Mouse (Mus musculus) hindbrain, embryonic 10.5 days (tissue): ENCODE measurements around the gene Foxp1. TPM values are rescaled to one million over a fixed set of nuclear protein-coding genes. Genes with fewer than 3 reads are reported as not detected.

ENCODE experiments used
- DNase-seq: peaks from one replicate; pipeline ENCODE4 v3.0.0-alpha.2; 2017; ENCODE audit warnings: low spot score
- H3K27ac ChIP-seq: fragments of 300-500 bp; sonication (generic); 2 replicates; pipeline ENCODE4 v1.5.1; 2016; ENCODE audit warnings: mild to moderate bottlenecking, moderate library complexity
- H3K27me3 ChIP-seq: fragments of 300-500 bp; sonication (generic); 2 replicates; pipeline ENCODE4 v1.6.1; 2016; ENCODE audit warnings: mild to moderate bottlenecking; ENCODE audit not compliant: poor library complexity, insufficient read depth, severe bottlenecking
- H3K36me3 ChIP-seq: fragments of 300-500 bp; sonication (generic); 2 replicates; pipeline ENCODE4 v1.6.1; 2016; ENCODE audit warnings: mild to moderate bottlenecking, moderate library complexity
- H3K4me1 ChIP-seq: fragments of 300-500 bp; sonication (generic); replicated peaks from 2 replicates; pipeline ENCODE4 v1.6.1; 2016; ENCODE audit warnings: mild to moderate bottlenecking
- H3K4me3 ChIP-seq: fragments of 300-500 bp; sonication (generic); 2 replicates; pipeline ENCODE4 v1.5.1; 2016; ENCODE audit warnings: mild to moderate bottlenecking, moderate library complexity
- H3K9me3 ChIP-seq: fragments of 300-500 bp; sonication (generic); 2 replicates; pipeline ENCODE4 v1.6.1; 2016; ENCODE audit warnings: mild to moderate bottlenecking, moderate library complexity
- WGBS: fragments of 180-500 bp; shearing (Covaris S2); methylation state at CpG from one replicate; pipeline ENCODE4 v1.1.7; 2016; 5-methylcytosine and 5-hydroxymethylcytosine counted together
- polyA plus RNA-seq: library from polyadenylated mRNA; unstranded; fragments of >200 nt; fragmentation: Nextera tagmentation; extraction: Ambion mirVana; gene quantifications from 2 replicates; pipeline ENCODE4 v1.2.1, GENCODE M21; 2016

Gene Foxp1
- polyA plus RNA-seq, 1 experiment from 2014 or later = 64.3 TPM

- 67% methylated on average over 20 of the region's 20 CpGs for WGBS
- Histone ChIP-seq H3K4me3 (no peak overlapping the region), H3K9me3 (no peaks in the 10 kb centered on the region), H3K36me3 (no peaks in the 10 kb centered on the region), H3K4me1 (peaks cover 68% of the 10 kb centered on the region), H3K27me3 (0 out of 2 replicates have a peak, but pooled peaks cover 3% of the 10 kb centered on the region), H3K27ac (peak overlapping the region; percentile 45; the same call in 1 of the 2 replicates)
- DNase-seq = no peak
Observed at GRCm38 (mm10) chr6:99268171-99269061, 254.1 kb downstream of the Foxp1 start.

- Histone ChIP-seq H3K4me1 (peaks cover 78% of the 10 kb centered on the region), H3K4me3 (peak overlapping the region; percentile 16; the same call in 1 of the 2 replicates), H3K27me3 (0 out of 2 replicates have a peak, but pooled peaks cover 3% of the 10 kb centered on the region), H3K27ac (peak overlapping the region; percentile 74), H3K36me3 (no peaks in the 10 kb centered on the region), H3K9me3 (no peaks in the 10 kb centered on the region)
- 11% methylated on average over 13 of the region's 13 CpGs for WGBS
- peak; percentile 28 for DNase-seq
Observed at GRCm38 (mm10) chr6:99265945-99266656, 256.4 kb downstream of the Foxp1 start.

GRCm38 (mm10) chr6:99265173-99265572 lies 257.3 kb downstream of the Foxp1 start:
- peaks cover 84% of the 10 kb centered on the region for H3K4me1 ChIP-seq
- H3K36me3 ChIP-seq = no peaks in the 10 kb centered on the region
- no peak for DNase-seq
- H3K27ac ChIP-seq = no peak overlapping the region
- 0 out of 2 replicates have a peak, but pooled peaks cover 3% of the 10 kb centered on the region for H3K27me3 ChIP-seq
- H3K9me3 ChIP-seq = no peaks in the 10 kb centered on the region
- WGBS = 26% methylated on average over 4 of the region's 4 CpGs
- H3K4me3 ChIP-seq = no peak overlapping the region

GRCm38 (mm10) chr6:99264192-99265093 lies 258.1 kb downstream of the Foxp1 start:
- Histone ChIP-seq H3K36me3 (no peaks in the 10 kb centered on the region), H3K27me3 (0 out of 2 replicates have a peak, but pooled peaks cover 3% of the 10 kb centered on the region), H3K27ac (no peak overlapping the region), H3K4me3 (no peak overlapping the region), H3K9me3 (no peaks in the 10 kb centered on the region), H3K4me1 (peaks cover 81% of the 10 kb centered on the region)
- DNase-seq = no peak
- WGBS = 27% methylated on average over 13 of the region's 13 CpGs

GRCm38 (mm10) chr6:99263886-99264185 lies 258.7 kb downstream of the Foxp1 start:
- Histone ChIP-seq H3K4me3 (no peak overlapping the region), H3K9me3 (no peaks in the 10 kb centered on the region), H3K4me1 (peaks cover 77% of the 10 kb centered on the region), H3K27ac (peak overlapping the region; percentile 1; the same call in 1 of the 2 replicates), H3K27me3 (0 out of 2 replicates have a peak, but pooled peaks cover 3% of the 10 kb centered on the region), H3K36me3 (no peaks in the 10 kb centered on the region)
- DNase-seq = no peak
- 38% methylated on average over 2 of the region's 2 CpGs for whole genome bisulfite sequencing

- DNase-seq = peak; percentile 16
- Histone ChIP-seq H3K27me3 (0 out of 2 replicates have a peak, but pooled peaks cover 3% of the 10 kb centered on the region), H3K9me3 (no peaks in the 10 kb centered on the region), H3K4me1 (peaks cover 77% of the 10 kb centered on the region), H3K36me3 (no peaks in the 10 kb centered on the region), H3K4me3 (no peak overlapping the region), H3K27ac (peak overlapping the region; percentile 1; the same call in 1 of the 2 replicates)
- 11% methylated on average over 11 of the region's 12 CpGs for WGBS
Observed at GRCm38 (mm10) chr6:99263061-99263885, 259.2 kb downstream of the Foxp1 start.

- Histone ChIP-seq H3K27ac (no peak overlapping the region), H3K9me3 (no peaks in the 10 kb centered on the region), H3K4me1 (peaks cover 68% of the 10 kb centered on the region), H3K27me3 (0 out of 2 replicates have a peak, but pooled peaks cover 3% of the 10 kb centered on the region), H3K36me3 (no peaks in the 10 kb centered on the region), H3K4me3 (no peak overlapping the region)
- WGBS = 68% methylated on average over 4 of the region's 4 CpGs
- DNase-seq = no peak
Observed at GRCm38 (mm10) chr6:99261737-99262130, 260.8 kb downstream of the Foxp1 start.

- no peak overlapping the region for H3K27ac ChIP-seq
- 0 out of 2 replicates have a peak, but pooled peaks cover 3% of the 10 kb centered on the region for H3K27me3 ChIP-seq
- no peaks in the 10 kb centered on the region for H3K36me3 ChIP-seq
- H3K4me3 ChIP-seq = no peak overlapping the region
- DNase-seq = no peak
- H3K9me3 ChIP-seq = no peaks in the 10 kb centered on the region
- peaks cover 62% of the 10 kb centered on the region for H3K4me1 ChIP-seq
- WGBS = 43% methylated on average over 11 of the region's 11 CpGs
Observed at GRCm38 (mm10) chr6:99260941-99261736, 261.4 kb downstream of the Foxp1 start.

GRCm38 (mm10) chr6:99258346-99258745 lies 264.2 kb downstream of the Foxp1 start:
- no peak overlapping the region for H3K4me3 ChIP-seq
- peaks cover 34% of the 10 kb centered on the region for H3K4me1 ChIP-seq
- WGBS = 76% methylated on average over 5 of the region's 5 CpGs
- H3K36me3 ChIP-seq = no peaks in the 10 kb centered on the region
- no peaks in the 10 kb centered on the region for H3K27me3 ChIP-seq
- no peaks in the 10 kb centered on the region for H3K9me3 ChIP-seq
- no peak overlapping the region for H3K27ac ChIP-seq
- DNase-seq = no peak

GRCm38 (mm10) chr6:99257676-99258075 lies 264.8 kb downstream of the Foxp1 start:
- Histone ChIP-seq H3K9me3 (no peaks in the 10 kb centered on the region), H3K27me3 (no peaks in the 10 kb centered on the region), H3K36me3 (no peaks in the 10 kb centered on the region), H3K4me1 (peaks cover 27% of the 10 kb centered on the region), H3K27ac (no peak overlapping the region), H3K4me3 (no peak overlapping the region)
- no peak for DNase-seq
- 84% methylated on average over 2 of the region's 2 CpGs for WGBS

- no peaks in the 10 kb centered on the region for H3K27me3 ChIP-seq
- WGBS = 90% methylated on average over 8 of the region's 8 CpGs
- H3K4me3 ChIP-seq = no peak overlapping the region
- no peak overlapping the region for H3K27ac ChIP-seq
- no peaks in the 10 kb centered on the region for H3K36me3 ChIP-seq
- no peak for DNase-seq
- no peaks in the 10 kb centered on the region for H3K9me3 ChIP-seq
- 0 out of 2 replicates have a peak, but pooled peaks cover 2% of the 10 kb centered on the region for H3K4me1 ChIP-seq
Observed at GRCm38 (mm10) chr6:99253331-99253730, 269.2 kb downstream of the Foxp1 start.
